In genomic region chr16:90483341-90483740, GRCm38 (mm10) we compare ENCODE assay signal across 15 mouse cellular contexts.
"Had no signal": no experiment of that assay in that cellular context is flagged by ENCODE, and none has a peak within 500 bp of the region (broad histone marks: within the 10 kb centered on the region; RNA-seq: fewer than 3 reads in every experiment).

No protein-coding gene starts in this region.

- H3K9ac ChIP-seq: liver, embryonic 15.5 days; lung, embryonic 14.5 days had no signal

- H3K27me3 ChIP-seq: liver, embryonic 15.5 days had no signal

- ATAC-seq: midbrain, embryonic 16.5 days had no signal

- H3K36me3 ChIP-seq: liver, embryonic 15.5 days had no signal

- H3K4me1 ChIP-seq: limb, embryonic 10.5 days; liver, embryonic 15.5 days; midbrain, embryonic 10.5 days had no signal

- H3K4me2 ChIP-seq: liver, embryonic 11.5 days; liver, embryonic 15.5 days; lung, embryonic 14.5 days had no signal

- H3K9me3 ChIP-seq: limb, embryonic 10.5 days; liver, embryonic 15.5 days; midbrain, embryonic 10.5 days had no signal

- H3K27ac ChIP-seq: layer of hippocampus, adult 2 months; limb, embryonic 10.5 days; liver, embryonic 15.5 days; midbrain, embryonic 10.5 days had no signal

- H3K4me3 ChIP-seq: layer of hippocampus, adult 2 months; limb, embryonic 10.5 days; liver, embryonic 15.5 days; midbrain, embryonic 10.5 days had no signal

- DNase-seq: kidney, postnatal 10 days; kidney, postnatal 4 days; lung, embryonic 14.5 days; lung, postnatal 10 days; lung, postnatal 4 days; right cerebral cortex, adult 18-20 months; right cerebral cortex, postnatal 25 days; thymus, adult 2 months; thymus, postnatal 25 days had no signal
